Mouse (Mus musculus) megakaryocyte, embryonic 14.5 days (primary cell): ENCODE data around the gene Col6a6.

Experiments used
- FLI1 ChIP-seq: IDR thresholded peaks from 2 replicates; pipeline ENCODE4 v1.6.1; 2012; ENCODE audit warnings: low read length, inconsistent platforms, mixed read lengths
- GATA1 ChIP-seq: IDR thresholded peaks from 3 replicates; pipeline ENCODE4 v1.6.1; 2012; ENCODE audit warnings: mixed read lengths, low read length, inconsistent platforms, borderline replicate concordance

- no peak for TF ChIP-seq GATA1
- TF ChIP-seq FLI1, result no peak
Measured at GRCm38 (mm10) chr9:105852778-105853065, 24.8 kb upstream of the Col6a6 start.
